Mouse (Mus musculus) cerebellum, adult 11-12 months (tissue): ENCODE measurements around the gene Impg1.

ENCODE experiments used
- DNase-seq: peaks from one replicate; pipeline ENCODE4 v3.0.0; 2022

Impg1 gene

GRCm38 (mm10) chr9:80277770-80278169, 187.5 kb downstream of the Impg1 start:
- DNase-seq = no peak

GRCm38 (mm10) chr9:80277157-80277556, 188.1 kb downstream of the Impg1 start:
- DNase-seq = peak; percentile 16

- no peak for DNase-seq
These were observed 189.5 kb downstream of the Impg1 start for GRCm38 (mm10) chr9:80275772-80276134.

DNA sequence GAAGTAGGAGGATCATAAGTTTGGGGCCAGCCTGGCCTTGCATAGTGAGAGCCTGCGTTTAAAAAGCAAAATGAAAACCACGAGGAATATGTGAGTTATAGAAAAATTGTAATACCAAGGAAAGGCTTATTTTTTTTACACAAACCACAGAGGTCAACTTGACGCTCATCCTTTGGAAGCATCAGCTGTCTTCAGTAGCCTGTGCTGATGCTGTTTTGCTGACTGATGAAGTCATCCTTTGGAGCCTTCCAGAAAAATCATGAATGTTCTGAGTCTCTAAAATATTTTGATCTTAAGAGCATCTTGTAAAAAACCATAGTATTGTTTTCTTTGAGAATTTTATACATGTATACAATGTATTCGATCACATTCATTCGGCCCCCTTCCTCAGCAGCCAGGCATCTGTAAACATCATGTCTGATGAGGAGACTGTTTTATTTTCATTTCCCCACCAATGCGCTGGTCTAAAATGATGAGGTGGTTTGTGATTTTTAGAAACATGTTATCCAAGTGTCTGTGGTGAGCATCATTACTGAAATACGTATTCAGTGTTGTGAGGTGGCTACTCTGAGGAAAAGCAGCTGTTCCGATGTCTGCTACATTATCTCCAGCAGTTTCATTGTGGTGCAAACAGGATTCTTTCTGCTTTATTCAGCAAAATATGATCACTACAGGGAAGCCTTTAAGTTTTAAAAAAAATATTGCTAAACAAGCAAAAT, 190.1 kb downstream of the Impg1 start:
- DNase-seq = no peak

GRCm38 (mm10) chr9:80272951-80273350, 192.3 kb downstream of the Impg1 start:
- DNase-seq = no peak

GRCm38 (mm10) chr9:80269596-80269995, 195.7 kb downstream of the Impg1 start:
- no peak for DNase-seq

- no peak for DNase-seq
These were observed 198.8 kb downstream of the Impg1 start for GRCm38 (mm10) chr9:80266507-80266906.

DNA sequence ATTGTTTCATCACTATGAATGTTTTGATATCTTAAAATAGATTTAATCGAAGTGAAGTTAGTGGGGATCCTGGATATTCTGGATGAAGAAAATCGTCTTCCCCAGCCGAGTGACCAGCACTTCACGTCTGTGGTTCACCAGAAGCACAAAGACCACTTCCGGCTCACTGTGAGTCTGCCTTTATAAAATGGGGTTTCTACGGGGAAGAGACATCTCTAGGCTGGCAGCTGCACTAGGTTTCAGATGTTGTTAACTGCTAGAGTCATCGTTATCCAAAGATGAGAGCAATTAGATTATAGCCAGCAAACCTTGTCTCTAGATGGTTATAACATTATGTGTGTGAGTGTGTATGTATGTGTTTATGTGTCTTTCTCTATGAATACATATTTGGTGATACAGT, 199.2 kb downstream of the Impg1 start:
- DNase-seq = no peak
